In the genomic region with DNA sequence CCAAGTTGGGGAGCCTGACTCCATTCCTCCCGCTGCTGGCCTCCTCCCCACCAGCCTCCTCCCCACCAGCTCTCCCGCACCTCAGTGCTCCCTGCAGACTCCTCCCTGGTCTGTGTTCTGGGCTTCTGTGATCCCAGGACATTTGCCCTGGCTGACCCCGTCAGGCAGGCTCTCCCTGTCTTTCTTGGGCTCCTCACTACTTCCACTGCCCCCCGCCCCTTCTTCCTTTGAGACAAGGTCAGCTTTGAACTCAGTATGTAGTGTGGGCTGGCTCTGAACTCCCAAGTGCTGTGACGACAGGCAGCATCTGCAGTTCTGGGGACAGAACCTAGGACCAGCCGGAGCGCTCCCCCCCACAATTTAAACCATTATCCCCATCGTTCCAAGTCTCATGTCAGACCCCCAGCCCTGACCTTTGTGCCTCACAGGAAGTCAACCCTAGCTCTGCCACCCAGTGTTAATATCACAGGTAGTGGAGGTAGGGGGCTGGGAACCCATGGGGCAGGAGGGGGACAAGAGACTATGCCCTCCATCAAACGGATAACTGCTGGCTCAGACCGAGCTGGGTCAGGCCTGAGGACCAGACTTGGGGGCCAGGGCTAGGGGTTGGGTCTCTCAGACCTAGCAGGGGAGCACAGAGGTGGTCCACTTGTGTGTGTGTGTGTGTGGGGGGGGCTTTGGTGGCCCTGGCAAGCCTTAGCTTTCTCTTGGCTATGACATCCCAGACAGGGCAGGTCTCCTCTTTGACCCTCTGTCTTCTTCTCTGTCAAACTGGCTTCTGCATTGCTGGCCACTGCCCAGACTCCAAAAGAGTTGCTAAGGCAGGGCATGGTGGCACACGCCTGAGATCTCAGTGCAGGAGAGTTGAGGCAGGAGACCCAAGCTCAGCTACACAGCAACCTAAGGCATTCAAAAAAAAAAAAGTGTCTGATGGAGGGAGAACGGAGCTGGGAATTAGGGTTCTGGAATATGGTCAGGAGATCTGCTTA, we compare ENCODE assay signal across 8 mouse cellular contexts. TPM values are rescaled to one million over a fixed set of nuclear protein-coding genes. Genes with fewer than 3 reads are reported as not detected.
DNase-seq lines count a peak whose midpoint lies in the region; ATAC-seq and TF ChIP-seq lines count a peak whose summit lies in the region.

No protein-coding gene starts in this region.

- TF ChIP-seq EP300 in heart, adult 2 months (IDR thresholded peaks at IDR 0.05; ENCODE audit: insufficient read depth, low read depth, low read length), result no peak
- TF ChIP-seq EP300 in stomach, postnatal 0 days (optimal IDR thresholded peaks at IDR 0.05), result no peak

- no peak for ATAC-seq in heart, embryonic 14.5 days (ENCODE audit: insufficient number of reproducible peaks, insufficient read depth, low FRiP score, low read depth)
- peak; percentile 16; the same call in 1 of the 2 replicates for ATAC-seq in stomach, postnatal 0 days (ENCODE audit: low FRiP score, low TSS enrichment)

- 51% methylated on average over 12 of the region's 12 CpGs for WGBS in heart, adult 2 months
- 56% methylated on average over 12 of the region's 12 CpGs for WGBS in heart, embryonic 14.5 days
- 32% methylated on average over 12 of the region's 12 CpGs for WGBS in liver, adult 2 months
- WGBS in stomach, postnatal 0 days, result 44% methylated on average over 12 of the region's 12 CpGs

- H3K4me2 ChIP-seq in heart, embryonic 14.5 days (ENCODE audit: low read length), result peak overlapping the region; percentile 73
- H3K4me2 ChIP-seq in stomach, postnatal 0 days (replicated peaks; ENCODE audit: low read depth), result peak overlapping the region; percentile 54

- H3K4me3 ChIP-seq in heart, adult 2 months, result no peak overlapping the region
- H3K4me3 ChIP-seq in brown adipose tissue, adult 24 weeks (ENCODE audit: insufficient read depth, low read depth, low read length), result no peak overlapping the region
- peak overlapping the region in 1 of 2 experiments; percentile 31; a peak in 3 of 4 replicates for H3K4me3 ChIP-seq in heart, embryonic 14.5 days (ENCODE audit: control insufficient read depth in 1 of 2, insufficient read depth in 1 of 2, low read depth in 1 of 2, low read length in 2 of 2)
- H3K4me3 ChIP-seq in liver, adult 2 months (ENCODE audit: insufficient read depth, low read depth, low read length), result no peak overlapping the region; the same call in 1 of the 2 replicates
- peak overlapping the region; percentile 27 for H3K4me3 ChIP-seq in stomach, postnatal 0 days (ENCODE audit: low read depth, low read length)

- TF ChIP-seq POLR2A in heart, adult 2 months (IDR thresholded peaks at IDR 0.05; ENCODE audit: insufficient read depth, low read depth, low read length), result no peak
- no peak for TF ChIP-seq POLR2A in liver, adult 2 months (IDR thresholded peaks at IDR 0.05; ENCODE audit: extremely low read depth, insufficient read depth, low read length)

- no peaks in the 10 kb centered on the region for H3K27me3 ChIP-seq in heart, adult 2 months (ENCODE audit: control insufficient read depth, insufficient read depth, low read length)
- H3K27me3 ChIP-seq in heart, embryonic 14.5 days (ENCODE audit: control insufficient read depth, insufficient read depth, low read length), result no peaks in the 10 kb centered on the region
- H3K27me3 ChIP-seq in liver, adult 2 months (ENCODE audit: control insufficient read depth, insufficient read depth, low read length), result no peaks in the 10 kb centered on the region
- H3K27me3 ChIP-seq in stomach, postnatal 0 days (ENCODE audit: control insufficient read depth, insufficient read depth, low read length), result no peaks in the 10 kb centered on the region

- H3K9me3 ChIP-seq in heart, embryonic 14.5 days (ENCODE audit: control insufficient read depth, low read length), result no peaks in the 10 kb centered on the region
- no peaks in the 10 kb centered on the region for H3K9me3 ChIP-seq in stomach, postnatal 0 days (ENCODE audit: control insufficient read depth, low read length)

- H3K36me3 ChIP-seq in heart, adult 2 months (ENCODE audit: control insufficient read depth, insufficient read depth, low read length), result peaks cover 19% of the 10 kb centered on the region
- H3K36me3 ChIP-seq in heart, embryonic 14.5 days (ENCODE audit: control insufficient read depth, insufficient read depth, low read length), result peaks cover 40% of the 10 kb centered on the region
- no peaks in the 10 kb centered on the region for H3K36me3 ChIP-seq in liver, adult 2 months (ENCODE audit: control insufficient read depth, insufficient read depth, low read length)
- H3K36me3 ChIP-seq in stomach, postnatal 0 days (ENCODE audit: control insufficient read depth, insufficient read depth, low read length), result 0 out of 2 replicates have a peak, but pooled peaks cover 3% of the 10 kb centered on the region

- peaks cover 63% of the 10 kb centered on the region for H3K4me1 ChIP-seq in heart, adult 2 months (ENCODE audit: control insufficient read depth, insufficient read depth, low read length)
- peaks cover 71% of the 10 kb centered on the region for H3K4me1 ChIP-seq in brown adipose tissue, adult 24 weeks (ENCODE audit: control insufficient read depth, insufficient read depth, insufficient read length, low read length)
- peaks cover 45 to 63% of the 10 kb centered on the region in 2 experiments for H3K4me1 ChIP-seq in heart, embryonic 14.5 days (ENCODE audit: control insufficient read depth in 2 of 2, insufficient read depth in 2 of 2, low read length in 2 of 2)
- H3K4me1 ChIP-seq in liver, adult 2 months (ENCODE audit: control insufficient read depth, insufficient read depth, low read length), result peaks cover 81% of the 10 kb centered on the region
- peaks cover 19% of the 10 kb centered on the region for H3K4me1 ChIP-seq in stomach, postnatal 0 days (replicated peaks; ENCODE audit: control insufficient read depth, insufficient read depth)

- intact Hi-C loops in heart, adult 2 months (cut with DNase I), result no loop called here
- intact Hi-C loops in heart, postnatal 25 days (cut with DNase I), result no loop called here
- intact Hi-C loops in left cerebral cortex, postnatal 36 days (cut with DNase I), result loop anchor here (2.0 kb wide), 1 partner anchor 13 kb away; no protein-coding TSS in a partner anchor

- peaks cover 10% of the 10 kb centered on the region for H3K79me2 ChIP-seq in heart, adult 2 months (replicated peaks; ENCODE audit: control insufficient read depth, insufficient read depth, low read length)
- peaks cover 61% of the 10 kb centered on the region for H3K79me2 ChIP-seq in liver, adult 2 months (ENCODE audit: control insufficient read depth, insufficient read depth, low read length)

- TF ChIP-seq CTCF in heart, adult 2 months (IDR thresholded peaks at IDR 0.05), result no peak
- TF ChIP-seq CTCF in liver, adult 2 months (IDR thresholded peaks at IDR 0.05; ENCODE audit: low read depth, low read length), result no peak
- TF ChIP-seq CTCF in stomach, postnatal 0 days (IDR thresholded peaks at IDR 0.05; ENCODE audit: low read depth), result no peak

- peak overlapping the region; percentile 31 for H3K9ac ChIP-seq in heart, adult 2 months (ENCODE audit: low read depth, low read length)
- peak overlapping the region; percentile 68 for H3K9ac ChIP-seq in heart, embryonic 14.5 days (ENCODE audit: low read length)
- H3K9ac ChIP-seq in liver, adult 2 months (ENCODE audit: low read depth, low read length), result peak overlapping the region; percentile 39
- peak overlapping the region; percentile 51 for H3K9ac ChIP-seq in stomach, postnatal 0 days (ENCODE audit: low read length)

- peak; percentile 23 to 38 for DNase-seq in heart, adult 2 months
- DNase-seq in heart, postnatal 25 days (ENCODE audit: low spot score), result no peak
- no peak for DNase-seq in liver, adult 2 months (ENCODE audit: extremely low read depth, low read depth, low spot score)
- no peak for DNase-seq in stomach, postnatal 0 days (ENCODE audit: low spot score)
- DNase-seq in left cerebral cortex, postnatal 36 days (ENCODE audit: low spot score in 2 of 2), result no peak
- no peak for DNase-seq in urinary bladder, postnatal 14 days (ENCODE audit: low spot score)

- peak overlapping the region; percentile 91 for H3K27ac ChIP-seq in heart, adult 2 months
- peak overlapping the region; percentile 65 for H3K27ac ChIP-seq in brown adipose tissue, adult 24 weeks (replicated peaks; ENCODE audit: low read depth, low read length)
- peak overlapping the region in 1 of 2 experiments; percentile 59; a peak in 2 of 4 replicates for H3K27ac ChIP-seq in heart, embryonic 14.5 days (replicated peaks in 1 of 2; ENCODE audit: control insufficient read depth in 1 of 2, insufficient read depth in 1 of 2, low read depth in 2 of 2, low read length in 2 of 2)
- peak overlapping the region; percentile 64 for H3K27ac ChIP-seq in liver, adult 2 months (replicated peaks; ENCODE audit: insufficient read depth, low read depth, low read length)
- peak overlapping the region; percentile 86 for H3K27ac ChIP-seq in stomach, postnatal 0 days (replicated peaks)

RNA-seq across cellular contexts. Expression of gene Smim24, which starts 24.7 kb away (rescaled TPM):
- total RNA-seq in heart, adult 2 months (2021), result 1 to 10 TPM; 2.0 to 2.3 TPM
- 8.3 and 8.6 TPM in 2 replicates for polyA plus RNA-seq in heart, adult 2 months (2012; rRNA removed)
- total RNA-seq in heart, postnatal 25 days (2021), result 1 to 10 TPM; 2.0 TPM
- polyA plus RNA-seq in brown adipose tissue, adult 24 weeks (2012; ENCODE audit: insufficient read depth, insufficient read length, missing spikeins), result 1.9 and 5.3 TPM in 2 replicates
- polyA plus RNA-seq in heart, embryonic 14.5 days (2014; fragmentation: Nextera tagmentation; extraction: Ambion mirVana), result 3.8 and 4.7 TPM in 2 replicates
- total RNA-seq in liver, adult 2 months (2014; rRNA removed), result 1.3 and 1.5 TPM in 2 replicates
- 2.3 and 4.1 TPM in 2 replicates for polyA plus RNA-seq in liver, adult 2 months (2012; rRNA removed)
- polyA plus RNA-seq in stomach, postnatal 0 days (2015; fragmentation: Nextera tagmentation; extraction: Ambion mirVana), result 205 and 239 TPM in 2 replicates
- under 1 TPM; 0.77 to 0.94 TPM for total RNA-seq in left cerebral cortex, postnatal 36 days (2021)

RNA-seq across cellular contexts. Expression of gene Gm48552, which starts 28.7 kb away (rescaled TPM):
- 1 to 10 TPM in 1 of 2 experiments, not detected in 1; 1.2 TPM for total RNA-seq in heart, adult 2 months (2021)
- 0.88 and 1.2 TPM in 2 replicates for polyA plus RNA-seq in heart, adult 2 months (2012; rRNA removed)
- under 1 TPM in 1 of 2 experiments, not detected in 1; 0.70 TPM for total RNA-seq in heart, postnatal 25 days (2021)
- polyA plus RNA-seq in brown adipose tissue, adult 24 weeks (2012; ENCODE audit: insufficient read depth, insufficient read length, missing spikeins), result not detected in 2 replicates
- 1.0 TPM in 2 replicates for polyA plus RNA-seq in heart, embryonic 14.5 days (2014; fragmentation: Nextera tagmentation; extraction: Ambion mirVana)
- 0.40 TPM in 1 of 2 replicates, not detected in the other for total RNA-seq in liver, adult 2 months (2014; rRNA removed)
- 0.26 and 1.4 TPM in 2 replicates for polyA plus RNA-seq in liver, adult 2 months (2012; rRNA removed)
- 0.29 and 0.36 TPM in 2 replicates for polyA plus RNA-seq in stomach, postnatal 0 days (2015; fragmentation: Nextera tagmentation; extraction: Ambion mirVana)
- total RNA-seq in left cerebral cortex, postnatal 36 days (2021), result 1 to 10 TPM; 1.9 to 4.9 TPM

RNA-seq across cellular contexts. Expression of gene Gm48551, which starts 33.3 kb away (rescaled TPM):
- 1 to 10 TPM in 1 of 2 experiments, under 1 TPM in 1; 0.73 to 1.9 TPM for total RNA-seq in heart, adult 2 months (2021)
- 2.1 and 3.5 TPM in 2 replicates for polyA plus RNA-seq in heart, adult 2 months (2012; rRNA removed)
- under 1 TPM; 0.61 to 0.78 TPM for total RNA-seq in heart, postnatal 25 days (2021)
- polyA plus RNA-seq in brown adipose tissue, adult 24 weeks (2012; ENCODE audit: insufficient read depth, insufficient read length, missing spikeins), result 2.4 TPM in 1 of 2 replicates, not detected in the other
- 1.7 and 2.0 TPM in 2 replicates for polyA plus RNA-seq in heart, embryonic 14.5 days (2014; fragmentation: Nextera tagmentation; extraction: Ambion mirVana)
- 2.4 TPM in 1 of 2 replicates, not detected in the other for total RNA-seq in liver, adult 2 months (2014; rRNA removed)
- 0.32 and 0.44 TPM in 2 replicates for polyA plus RNA-seq in liver, adult 2 months (2012; rRNA removed)
- polyA plus RNA-seq in stomach, postnatal 0 days (2015; fragmentation: Nextera tagmentation; extraction: Ambion mirVana), result 1.1 and 1.4 TPM in 2 replicates
- 1 to 10 TPM; 2.5 to 4.3 TPM for total RNA-seq in left cerebral cortex, postnatal 36 days (2021)

RNA-seq across cellular contexts. Expression of gene Dohh, which starts 33.3 kb away (rescaled TPM):
- total RNA-seq in heart, adult 2 months (2021), result 10 to 100 TPM; 46.6 to 53.8 TPM
- polyA plus RNA-seq in heart, adult 2 months (2012; rRNA removed), result 48.5 and 56.9 TPM in 2 replicates
- 10 to 100 TPM; 52.0 to 56.2 TPM for total RNA-seq in heart, postnatal 25 days (2021)
- 25.1 and 35.9 TPM in 2 replicates for polyA plus RNA-seq in brown adipose tissue, adult 24 weeks (2012; ENCODE audit: insufficient read depth, insufficient read length, missing spikeins)
- polyA plus RNA-seq in heart, embryonic 14.5 days (2014; fragmentation: Nextera tagmentation; extraction: Ambion mirVana), result 52.6 and 53.5 TPM in 2 replicates
- 39.7 and 53.8 TPM in 2 replicates for total RNA-seq in liver, adult 2 months (2014; rRNA removed)
- 42.6 and 49.7 TPM in 2 replicates for polyA plus RNA-seq in liver, adult 2 months (2012; rRNA removed)
- polyA plus RNA-seq in stomach, postnatal 0 days (2015; fragmentation: Nextera tagmentation; extraction: Ambion mirVana), result 59.4 and 63.0 TPM in 2 replicates
- 100 to 1,000 TPM in 1 of 2 experiments, 10 to 100 TPM in 1; 80.0 to 103 TPM for total RNA-seq in left cerebral cortex, postnatal 36 days (2021)

RNA-seq across cellular contexts. Expression of gene Nfic, which starts 37.9 kb away (rescaled TPM):
- 100 to 1,000 TPM in 1 of 2 experiments, 10 to 100 TPM in 1; 94.2 to 104 TPM for total RNA-seq in heart, adult 2 months (2021)
- 59.9 and 80.1 TPM in 2 replicates for polyA plus RNA-seq in heart, adult 2 months (2012; rRNA removed)
- total RNA-seq in heart, postnatal 25 days (2021), result 100 to 1,000 TPM; 110 to 130 TPM
- 40.9 and 42.9 TPM in 2 replicates for polyA plus RNA-seq in brown adipose tissue, adult 24 weeks (2012; ENCODE audit: insufficient read depth, insufficient read length, missing spikeins)
- 45.0 and 47.0 TPM in 2 replicates for polyA plus RNA-seq in heart, embryonic 14.5 days (2014; fragmentation: Nextera tagmentation; extraction: Ambion mirVana)
- total RNA-seq in liver, adult 2 months (2014; rRNA removed), result 7.4 and 16.4 TPM in 2 replicates
- polyA plus RNA-seq in liver, adult 2 months (2012; rRNA removed), result 32.8 and 56.4 TPM in 2 replicates
- 40.4 and 42.4 TPM in 2 replicates for polyA plus RNA-seq in stomach, postnatal 0 days (2015; fragmentation: Nextera tagmentation; extraction: Ambion mirVana)
- total RNA-seq in left cerebral cortex, postnatal 36 days (2021), result 10 to 100 TPM; 87.9 to 96.9 TPM

Comparison
In these comparisons a context has a peak if more than half of its experiments do, and no peak if none do; other contexts are left out.
1. DNase-seq: peak in heart, adult 2 months (2 of 2); none in heart, postnatal 25 days (single experiment), liver, adult 2 months (single experiment), stomach, postnatal 0 days (single experiment), left cerebral cortex, postnatal 36 days (0 of 2) and urinary bladder, postnatal 14 days (single experiment).
2. RNA of gene Smim24, which starts 24.7 kb away (polyA plus RNA-seq): 205 to 239 TPM in stomach, postnatal 0 days; 8.3 to 8.6 TPM in heart, adult 2 months, 2.3 to 4.1 TPM in liver, adult 2 months, 3.8 to 4.7 TPM in heart, embryonic 14.5 days and 1.9 to 5.3 TPM in brown adipose tissue, adult 24 weeks; every median in the first group is over 10 times any median in the second.
3. Peak in every context shown above with its lines, with median percentiles within 50 percentile points of each other: H3K9ac ChIP-seq.